In the genomic region with DNA sequence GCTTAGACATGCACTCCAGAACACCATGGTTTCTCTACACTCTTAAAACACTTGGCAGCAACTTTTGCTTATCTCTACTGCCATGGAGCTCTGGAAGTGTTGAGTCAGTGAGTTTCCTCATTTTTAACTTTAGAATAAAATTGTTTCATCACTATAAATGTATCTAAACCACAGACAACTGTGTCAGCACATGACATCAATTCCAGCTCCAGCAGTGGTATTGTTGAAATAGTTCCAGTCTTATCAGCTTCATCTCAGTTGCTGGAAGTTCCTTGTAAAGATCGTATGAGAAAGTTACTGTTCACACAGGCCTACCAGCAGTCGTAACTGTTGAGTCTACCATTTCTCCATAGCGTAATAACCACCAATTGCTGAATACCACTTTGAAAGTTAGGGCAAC, we compare ENCODE assay signal across 24 mouse cellular contexts. TPM values are rescaled to one million over a fixed set of nuclear protein-coding genes. Genes with fewer than 3 reads are reported as not detected.
DNase-seq lines count a peak whose midpoint lies in the region; ATAC-seq and TF ChIP-seq lines count a peak whose summit lies in the region.
"Had no signal": no experiment of that assay in that cellular context is flagged by ENCODE, and none has a peak within 500 bp of the region (broad histone marks: within the 10 kb centered on the region; RNA-seq: fewer than 3 reads in every experiment).

No protein-coding gene starts in this region.

- H3K27ac ChIP-seq in forebrain, embryonic 15.5 days (replicated peaks) = no peak overlapping the region
- H3K27ac ChIP-seq in liver, embryonic 11.5 days (ENCODE audit: low read depth, low read length) = no peak overlapping the region
- H3K27ac ChIP-seq: embryonic facial prominence, embryonic 12.5 days; forebrain, embryonic 13.5 days; heart, embryonic 10.5 days; hindbrain, embryonic 14.5 days; intestine, embryonic 15.5 days had no signal

- H3ac ChIP-seq in C2C12 (ENCODE audit: control insufficient read depth, insufficient read length, low read depth) = no peak overlapping the region

- H3K36me3 ChIP-seq in C2C12 (ENCODE audit: control insufficient read depth, insufficient read depth) = no peaks in the 10 kb centered on the region
- no peaks in the 10 kb centered on the region for H3K36me3 ChIP-seq in forebrain, embryonic 15.5 days
- H3K36me3 ChIP-seq in liver, embryonic 11.5 days (ENCODE audit: control insufficient read depth, insufficient read depth, low read length) = no peaks in the 10 kb centered on the region
- H3K36me3 ChIP-seq: embryonic facial prominence, embryonic 12.5 days; heart, embryonic 10.5 days; intestine, embryonic 15.5 days had no signal

- no peak for TF ChIP-seq CTCF in C2C12 (IDR thresholded peaks at IDR 0.05; ENCODE audit: control insufficient read depth, insufficient read depth, insufficient read length)

- no peaks in the 10 kb centered on the region for H3K4me1 ChIP-seq in forebrain, embryonic 15.5 days
- no peaks in the 10 kb centered on the region for H3K4me1 ChIP-seq in liver, embryonic 11.5 days (replicated peaks; ENCODE audit: control insufficient read depth, insufficient read depth, low read length)
- H3K4me1 ChIP-seq: embryonic facial prominence, embryonic 12.5 days; heart, embryonic 10.5 days; intestine, embryonic 15.5 days had no signal

- no peaks in the 10 kb centered on the region for H3K79me3 ChIP-seq in C2C12 (ENCODE audit: low read depth)

- no peak overlapping the region for H3K4me2 ChIP-seq in forebrain, embryonic 15.5 days (replicated peaks)
- H3K4me2 ChIP-seq in liver, embryonic 11.5 days = no peak overlapping the region
- H3K4me2 ChIP-seq: embryonic facial prominence, embryonic 12.5 days; forebrain, embryonic 13.5 days; hindbrain, embryonic 14.5 days; intestine, embryonic 15.5 days had no signal

- no peaks in the 10 kb centered on the region for H3K27me3 ChIP-seq in C2C12 (ENCODE audit: control insufficient read depth, insufficient read depth, insufficient read length)
- no peaks in the 10 kb centered on the region for H3K27me3 ChIP-seq in forebrain, embryonic 15.5 days
- H3K27me3 ChIP-seq in liver, embryonic 11.5 days (replicated peaks; ENCODE audit: control insufficient read depth, insufficient read depth, low read length) = no peaks in the 10 kb centered on the region
- H3K27me3 ChIP-seq: embryonic facial prominence, embryonic 12.5 days; forebrain, embryonic 13.5 days; intestine, embryonic 15.5 days; Patski had no signal

- no peak overlapping the region for H3K9ac ChIP-seq in forebrain, embryonic 15.5 days (replicated peaks)
- no peak overlapping the region for H3K9ac ChIP-seq in liver, embryonic 11.5 days (ENCODE audit: low read depth, low read length)
- H3K9ac ChIP-seq: embryonic facial prominence, embryonic 12.5 days; forebrain, embryonic 13.5 days; hindbrain, embryonic 14.5 days; intestine, embryonic 15.5 days had no signal

- H3K4me3 ChIP-seq in C2C12 (ENCODE audit: insufficient read depth, poor library complexity, severe bottlenecking) = no peak overlapping the region
- H3K4me3 ChIP-seq in forebrain, embryonic 15.5 days = no peak overlapping the region
- H3K4me3 ChIP-seq in liver, embryonic 11.5 days (ENCODE audit: low read depth, low read length) = no peak overlapping the region
- H3K4me3 ChIP-seq: embryonic facial prominence, embryonic 12.5 days; forebrain, embryonic 13.5 days; heart, embryonic 10.5 days; intestine, embryonic 15.5 days had no signal

- 93% methylated on average over 3 of the region's 3 CpGs for WGBS in forebrain, embryonic 15.5 days
- 68% methylated on average over 3 of the region's 3 CpGs for WGBS in liver, embryonic 11.5 days

- no peaks in the 10 kb centered on the region for H3K79me2 ChIP-seq in C2C12 (ENCODE audit: control insufficient read depth, insufficient read depth)

- H3K9me3 ChIP-seq in forebrain, embryonic 15.5 days = no peaks in the 10 kb centered on the region
- no peaks in the 10 kb centered on the region for H3K9me3 ChIP-seq in liver, embryonic 11.5 days (ENCODE audit: control insufficient read depth, low read length)
- H3K9me3 ChIP-seq: embryonic facial prominence, embryonic 12.5 days; forebrain, embryonic 13.5 days; heart, embryonic 10.5 days; intestine, embryonic 15.5 days had no signal

- ATAC-seq in megakaryocyte progenitor cell, adult 5-6 weeks (replicated peaks; ENCODE audit: poor library complexity) = peak; percentile 82
- no peak for ATAC-seq in forebrain, embryonic 15.5 days (replicated peaks)
- no peak for ATAC-seq in liver, embryonic 11.5 days (replicated peaks; ENCODE audit: low FRiP score)
- ATAC-seq: activated CD4-positive, CD25-positive, alpha-beta regulatory T cell, adult 4 months; forebrain, embryonic 13.5 days; intestine, embryonic 15.5 days; Patski had no signal

- peak; percentile 46 for DNase-seq in NIH3T3 (ENCODE audit: low read depth)
- peak; percentile 24 for DNase-seq in gonadal fat pad, adult 2 months (ENCODE audit: low read depth)
- no peak for DNase-seq in lung, postnatal 36 days
- DNase-seq in gastrocnemius, postnatal 25 days = no peak
- DNase-seq in liver, embryonic 11.5 days (ENCODE audit: low spot score) = no peak
- DNase-seq: adrenal gland, adult 2 months; adrenal gland, postnatal 25 days; cerebellum, adult 18-20 months; cerebellum, postnatal 10 days; gastrocnemius, postnatal 10 days; heart, adult 18-20 months; heart, postnatal 10 days; heart, postnatal 4 days; kidney, adult 18-20 months had no signal

TF ChIP-seq in C2C12, 6 proteins besides CTCF, POLR2A, EP300 and RAD21:
- TF ChIP-seq MYOD1 (IDR thresholded peaks at IDR 0.05; ENCODE audit: control insufficient read depth, insufficient read length, low read depth) (peak; percentile 34), USF1 (IDR thresholded peaks at IDR 0.05; ENCODE audit: low read depth) (no peak)

RNA-seq across cellular contexts. Expression of a gene that starts 31.5 kb away (rescaled TPM):
- 23.2 TPM for polyA plus RNA-seq in C2C12 (2012; fragmentation: generic; extraction: Trizol)
- 40.6 and 43.6 TPM in 2 replicates for polyA plus RNA-seq in gonadal fat pad, adult 2 months (2012; rRNA removed)
- total RNA-seq in megakaryocyte progenitor cell, adult 5-6 weeks (2015) = 6.0 and 7.3 TPM in 2 replicates
- total RNA-seq in megakaryocyte progenitor cell, adult 5-6 weeks (2017) = 9.2 and 18.9 TPM in 2 replicates
- polyA plus RNA-seq in forebrain, embryonic 15.5 days (2015; fragmentation: Nextera tagmentation; extraction: Ambion mirVana) = 38.2 and 40.0 TPM in 2 replicates
- total RNA-seq in gastrocnemius, postnatal 25 days (2021) = 10 to 100 TPM; 13.2 to 15.8 TPM
- 17.0 and 18.2 TPM in 2 replicates for polyA plus RNA-seq in liver, embryonic 11.5 days (2014; fragmentation: Nextera tagmentation; extraction: Ambion mirVana)

Comparison
In these comparisons a context has a peak if more than half of its experiments do, and no peak if none do; other contexts are left out.
1. DNase-seq: peak in NIH3T3 (single experiment) and gonadal fat pad, adult 2 months (single experiment); none in lung, postnatal 36 days (single experiment), gastrocnemius, postnatal 25 days (single experiment) and liver, embryonic 11.5 days (single experiment).